Comparison of ENCODE assay signal across 13 mouse cellular contexts in genomic region chr5:95991339-95992292, GRCm38 (mm10). TPM values are rescaled to one million over a fixed set of nuclear protein-coding genes. Genes with fewer than 3 reads are reported as not detected.
DNase-seq lines count a peak whose midpoint lies in the region; ATAC-seq lines count a peak whose summit lies in the region.
"Had no signal": no experiment of that assay in that cellular context is flagged by ENCODE, and none has a peak within 500 bp of the region (broad histone marks: within the 10 kb centered on the region; RNA-seq: fewer than 3 reads in every experiment).

No protein-coding gene starts in this region.

- no peaks in the 10 kb centered on the region for H3K27me3 ChIP-seq in midbrain, embryonic 12.5 days
- no peaks in the 10 kb centered on the region for H3K27me3 ChIP-seq in stomach, embryonic 16.5 days (ENCODE audit: control insufficient read depth, insufficient read depth, low read length)
- H3K27me3 ChIP-seq: embryonic facial prominence, embryonic 15.5 days; limb, embryonic 13.5 days had no signal

- no peak overlapping the region for H3K4me3 ChIP-seq in midbrain, embryonic 12.5 days
- H3K4me3 ChIP-seq in stomach, embryonic 16.5 days (replicated peaks; ENCODE audit: low read length), result no peak overlapping the region
- H3K4me3 ChIP-seq: embryonic facial prominence, embryonic 15.5 days; limb, embryonic 13.5 days had no signal

- WGBS in midbrain, embryonic 12.5 days, result 6% methylated on average over 12 of the region's 12 CpGs
- 20% methylated on average over 12 of the region's 12 CpGs for WGBS in stomach, embryonic 16.5 days

- H3K9me3 ChIP-seq in midbrain, embryonic 12.5 days, result no peaks in the 10 kb centered on the region
- no peaks in the 10 kb centered on the region for H3K9me3 ChIP-seq in stomach, embryonic 16.5 days (replicated peaks; ENCODE audit: control insufficient read depth, low read length)
- H3K9me3 ChIP-seq: embryonic facial prominence, embryonic 15.5 days; G1E; limb, embryonic 13.5 days had no signal

- peaks cover 9% of the 10 kb centered on the region; the same call in 1 of the 2 replicates for H3K4me1 ChIP-seq in midbrain, embryonic 12.5 days
- peaks cover 5% of the 10 kb centered on the region; the same call in 1 of the 2 replicates for H3K4me1 ChIP-seq in stomach, embryonic 16.5 days (ENCODE audit: control insufficient read depth, insufficient read depth, low read length)
- H3K4me1 ChIP-seq: embryonic facial prominence, embryonic 15.5 days; limb, embryonic 13.5 days had no signal

- peak; percentile 9 for DNase-seq in embryo, embryonic 10 days (ENCODE audit: low spot score)
- DNase-seq in embryo, embryonic 9.5 days (ENCODE audit: extremely low spot score), result no peak
- peak; percentile 18 to 22 for DNase-seq in urinary bladder, adult 18-20 months (ENCODE audit: low spot score in 2 of 2)
- no peak for DNase-seq in urinary bladder, postnatal 10 days (ENCODE audit: low spot score)
- no peak for DNase-seq in left cerebral cortex, adult 9 months (ENCODE audit: low spot score in 2 of 2)
- DNase-seq in kidney, adult 18-20 months, result no peak
- DNase-seq: kidney, adult 11 months; thymus, adult 2 months had no signal

- H3K27ac ChIP-seq in midbrain, embryonic 12.5 days (replicated peaks), result no peak overlapping the region
- peak overlapping the region; percentile 41; the same call in 1 of the 2 replicates for H3K27ac ChIP-seq in stomach, embryonic 16.5 days (ENCODE audit: low read length)
- H3K27ac ChIP-seq: embryonic facial prominence, embryonic 15.5 days; limb, embryonic 13.5 days had no signal

- no peaks in the 10 kb centered on the region for H3K36me3 ChIP-seq in midbrain, embryonic 12.5 days
- no peaks in the 10 kb centered on the region for H3K36me3 ChIP-seq in stomach, embryonic 16.5 days (ENCODE audit: control insufficient read depth, insufficient read depth, low read length)
- H3K36me3 ChIP-seq: embryonic facial prominence, embryonic 15.5 days; G1E; limb, embryonic 13.5 days had no signal

- H3K9ac ChIP-seq in midbrain, embryonic 12.5 days (replicated peaks), result no peak overlapping the region
- H3K9ac ChIP-seq in stomach, embryonic 16.5 days (ENCODE audit: low read length), result no peak overlapping the region
- H3K9ac ChIP-seq: embryonic facial prominence, embryonic 15.5 days; limb, embryonic 13.5 days had no signal

- H3K4me2 ChIP-seq in midbrain, embryonic 12.5 days (replicated peaks), result peak overlapping the region; percentile 18; the same call in 1 of the 2 replicates
- no peak overlapping the region for H3K4me2 ChIP-seq in stomach, embryonic 16.5 days (ENCODE audit: low read depth, low read length)
- H3K4me2 ChIP-seq: embryonic facial prominence, embryonic 15.5 days; limb, embryonic 13.5 days had no signal

- peak; percentile 86 for ATAC-seq in midbrain, embryonic 12.5 days (ENCODE audit: low FRiP score, low read depth)
- peak; percentile 84; the same call in 1 of the 2 replicates for ATAC-seq in stomach, embryonic 16.5 days (ENCODE audit: insufficient read depth, low FRiP score)

RNA-seq across cellular contexts. Expression of gene Cxcl13, which starts 34.9 kb away (rescaled TPM):
- not detected in 2 replicates for polyA plus RNA-seq in midbrain, embryonic 12.5 days (2016; fragmentation: Nextera tagmentation; extraction: Ambion mirVana)
- polyA plus RNA-seq in stomach, embryonic 16.5 days (2015; fragmentation: Nextera tagmentation; extraction: Ambion mirVana), result 23.1 and 34.1 TPM in 2 replicates
- polyA plus RNA-seq: G1E had no signal

Comparison
In these comparisons a context has a peak if more than half of its experiments do, and no peak if none do; other contexts are left out.
1. DNase-seq: peak in embryo, embryonic 10 days (single experiment) and urinary bladder, adult 18-20 months (2 of 2); none in embryo, embryonic 9.5 days (single experiment), urinary bladder, postnatal 10 days (single experiment), left cerebral cortex, adult 9 months (0 of 2) and kidney, adult 18-20 months (single experiment).
2. RNA of gene Cxcl13, which starts 34.9 kb away (polyA plus RNA-seq): 23.1 to 34.1 TPM in stomach, embryonic 16.5 days; not detected in midbrain, embryonic 12.5 days; every median in the first group is over 10 times any median in the second.